Mouse (Mus musculus): ENCODE data around the gene Fbxo34.

DNA sequence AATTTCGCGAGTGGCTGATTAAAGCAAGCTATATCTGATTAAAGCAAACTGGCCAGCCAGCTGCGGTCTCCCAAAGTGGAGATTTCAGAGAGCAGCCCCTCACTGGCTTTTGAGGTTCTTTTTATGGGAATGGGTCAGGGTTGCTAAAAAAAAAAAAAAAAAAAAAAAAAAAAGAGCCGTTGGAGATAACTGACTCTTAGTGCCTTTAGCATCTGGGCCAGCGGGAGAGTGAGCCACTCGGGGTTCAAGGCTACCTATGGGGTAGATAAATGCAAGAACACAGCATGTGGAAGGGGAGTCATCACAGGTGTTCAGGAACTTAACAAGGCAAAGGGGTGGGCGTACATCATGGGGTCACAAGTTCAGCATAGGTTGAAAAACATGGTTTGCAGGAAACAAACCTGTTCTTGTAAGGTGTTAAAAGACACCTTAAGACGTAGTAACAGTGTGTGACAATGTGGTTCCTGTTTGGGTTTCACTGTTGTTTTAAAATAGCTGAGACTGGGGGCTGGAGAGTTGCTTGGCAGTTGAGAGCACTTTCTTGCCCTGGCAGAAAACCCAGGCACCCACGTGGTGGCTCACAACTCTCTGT is 31.1 kb upstream of the Fbxo34 start:
- TF ChIP-seq GATA1 (IDR thresholded peaks at IDR 0.05; ENCODE audit: low read length) (no peak), TAL1 (IDR thresholded peaks at IDR 0.05; ENCODE audit: low read length) (no peak)

Data from erythroblast, embryonic 14.5 days (primary cell).